Mouse (Mus musculus): ENCODE measurements around the gene Zfp697.

The Zfp697 gene

DNA sequence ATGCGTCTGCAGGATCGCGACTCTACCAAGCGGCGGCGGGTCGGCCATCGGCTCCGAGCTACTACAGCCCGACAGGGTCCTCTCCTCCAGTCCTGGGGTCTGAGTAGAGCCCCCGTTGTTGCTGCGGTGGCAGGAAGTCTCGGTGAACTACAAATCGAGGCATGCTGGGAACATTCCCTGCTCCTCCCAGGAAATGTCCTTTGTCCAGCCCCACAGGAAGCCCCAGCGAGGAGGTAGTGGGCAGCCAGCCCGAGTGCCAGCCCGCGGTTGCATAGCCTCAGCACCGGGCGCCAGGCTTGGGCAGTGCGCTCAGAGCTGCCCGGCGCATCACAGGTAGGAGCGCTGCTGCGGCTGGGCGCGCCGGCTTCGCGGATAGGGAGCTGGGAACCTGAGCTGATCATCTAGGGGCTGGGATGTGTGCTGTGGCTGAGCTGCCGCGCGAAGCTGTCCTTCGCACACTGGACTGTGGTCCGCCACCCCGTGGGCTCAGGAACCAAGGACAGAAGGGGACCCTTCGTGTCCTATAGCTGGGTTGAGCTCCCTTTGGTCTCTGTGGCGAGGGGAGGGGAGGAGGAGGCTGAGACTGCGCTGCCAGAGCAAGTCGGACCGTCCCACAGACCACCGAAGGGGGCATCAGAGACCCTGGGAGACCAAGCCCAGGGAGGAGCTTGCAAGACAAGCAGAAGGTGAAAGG, at the start of gene Zfp697:
Zfp697 (plus strand) TSS at position 216 of the 694 bp plus-strand sequence.
- DNase-seq (ENCODE audit: low spot score): peak; percentile 79

DNA sequence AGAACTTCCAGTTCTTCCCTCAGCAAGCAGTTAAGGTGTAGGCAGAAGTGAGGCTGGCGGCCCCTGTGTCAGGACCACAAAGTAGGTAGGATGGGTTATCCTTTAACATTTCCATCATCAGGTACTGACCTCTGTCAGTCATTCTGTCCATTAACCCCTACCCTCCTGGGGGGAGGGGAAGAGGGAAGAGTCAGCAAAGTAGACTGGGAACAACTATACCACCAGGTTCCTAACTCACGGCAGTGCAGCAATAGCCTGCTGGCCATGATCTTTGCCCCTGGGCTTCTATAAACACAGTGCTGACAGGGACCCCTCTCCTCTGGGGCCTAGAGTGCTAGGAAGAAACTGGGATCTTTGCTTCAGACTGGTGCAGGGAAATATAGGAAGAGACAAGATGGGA, 48.3 kb upstream of the Zfp697 start:
- DNase-seq (ENCODE audit: low spot score): peak; percentile 90

DNA sequence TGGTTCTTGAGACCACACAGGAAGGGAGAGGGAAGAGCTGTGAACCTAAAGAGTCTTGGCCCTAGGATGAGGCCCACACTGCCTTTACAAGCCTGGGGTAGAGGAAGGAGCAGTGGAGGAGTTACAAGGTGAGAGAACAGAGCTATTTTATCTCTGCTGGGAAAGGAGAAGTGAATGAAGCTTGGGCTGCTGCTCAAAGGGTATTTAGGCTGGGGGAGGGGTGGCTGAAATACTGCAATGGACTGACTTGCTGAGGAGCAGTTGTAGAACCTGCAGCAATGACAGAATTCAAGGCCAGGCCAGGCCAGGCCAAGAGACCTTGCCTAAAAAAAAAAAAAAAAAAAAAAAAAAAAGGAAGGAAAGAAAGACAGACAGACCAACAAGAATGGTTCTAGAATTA, 46.9 kb upstream of the Zfp697 start:
- no peak for DNase-seq (ENCODE audit: low spot score)

DNA sequence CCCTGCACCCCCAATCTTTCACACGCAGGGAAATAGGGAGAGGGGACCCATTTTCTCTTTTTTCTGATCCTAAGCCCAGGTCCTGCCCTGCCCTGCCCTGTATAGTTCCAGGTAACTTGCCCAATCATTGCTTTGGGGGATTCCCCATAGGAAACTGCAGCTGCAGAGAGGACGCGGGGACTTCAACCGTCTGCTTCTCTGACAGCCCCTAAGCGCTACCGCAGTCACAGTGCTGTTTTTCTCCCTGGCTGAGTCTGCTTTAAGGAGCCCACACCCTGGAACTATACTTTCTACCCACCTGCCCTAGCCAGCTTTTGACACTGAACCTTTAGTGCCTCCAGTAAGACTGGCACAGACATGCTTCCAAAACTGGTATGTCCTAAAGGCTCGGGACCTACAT, 46.4 kb upstream of the Zfp697 start:
- no peak for DNase-seq (ENCODE audit: low spot score)

DNA sequence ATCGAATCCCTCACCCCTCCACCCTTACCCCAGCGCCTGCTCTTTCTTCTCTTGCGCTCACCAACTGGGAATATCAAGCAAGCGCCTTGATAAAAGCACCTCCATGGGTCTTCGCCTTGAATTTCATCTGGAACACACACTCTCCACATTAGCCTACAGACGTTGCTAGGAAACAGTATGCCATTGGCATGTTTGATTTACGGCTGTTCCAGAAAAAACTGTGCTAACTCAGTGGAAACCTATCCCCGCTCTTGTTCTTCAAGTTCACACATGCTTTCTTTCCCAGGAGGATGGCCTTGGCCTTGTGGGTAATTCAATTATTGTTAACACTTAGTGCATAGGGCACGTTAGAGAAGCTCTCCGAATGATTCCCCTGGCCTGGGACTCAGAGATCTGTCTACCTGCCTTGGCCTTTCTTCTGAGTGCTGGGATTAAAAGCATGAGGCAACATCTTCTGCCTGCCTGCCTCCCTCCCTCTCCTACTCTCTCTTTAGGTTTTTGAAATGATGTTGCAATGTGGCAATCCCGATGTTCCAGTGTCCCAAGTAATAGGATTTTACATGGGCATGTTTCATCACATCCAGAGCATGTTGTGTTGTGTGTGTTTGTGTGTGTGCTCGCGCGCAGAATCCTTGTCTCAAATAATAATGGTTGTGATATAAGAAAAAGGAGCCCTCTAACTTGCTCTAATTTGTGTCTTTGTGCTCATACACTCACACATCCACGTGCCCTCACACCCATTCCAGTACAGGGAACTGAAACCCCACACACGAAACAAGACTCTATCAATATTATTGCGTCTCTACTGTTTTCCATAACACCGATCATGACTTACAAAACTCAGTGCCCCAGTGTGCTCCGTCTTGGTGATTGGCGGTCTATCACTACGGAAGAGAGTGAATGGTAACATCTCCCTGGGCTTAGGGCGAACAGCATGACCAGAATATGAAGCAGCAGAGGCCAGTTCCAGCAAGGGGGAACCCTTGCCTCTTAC, 45.3 kb upstream of the Zfp697 start:
- DNase-seq (ENCODE audit: low spot score): no peak

DNA sequence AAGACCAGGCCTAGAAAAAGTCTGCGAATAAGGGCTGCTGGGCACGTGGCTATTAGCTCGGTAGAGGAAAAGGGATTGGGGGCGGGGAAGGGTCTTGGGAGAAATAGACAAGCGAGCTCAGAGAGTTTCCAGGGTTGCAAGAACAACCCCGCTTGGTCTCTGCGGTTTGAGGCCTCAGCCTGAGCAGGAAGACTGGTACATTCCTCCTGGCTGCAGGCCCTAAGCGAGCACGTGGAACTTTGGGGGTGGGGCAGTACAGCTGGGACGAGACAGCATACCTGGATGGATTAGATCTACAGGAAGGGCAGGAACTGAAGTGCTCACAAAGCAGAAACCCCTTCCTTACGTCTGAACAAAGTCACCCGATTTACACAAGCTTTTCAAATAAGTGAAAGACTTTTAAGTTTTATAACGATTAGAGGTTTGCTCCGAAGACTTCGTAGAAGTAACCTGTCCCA, 43.6 kb upstream of the Zfp697 start:
- DNase-seq (ENCODE audit: low spot score): peak; percentile 83

DNA sequence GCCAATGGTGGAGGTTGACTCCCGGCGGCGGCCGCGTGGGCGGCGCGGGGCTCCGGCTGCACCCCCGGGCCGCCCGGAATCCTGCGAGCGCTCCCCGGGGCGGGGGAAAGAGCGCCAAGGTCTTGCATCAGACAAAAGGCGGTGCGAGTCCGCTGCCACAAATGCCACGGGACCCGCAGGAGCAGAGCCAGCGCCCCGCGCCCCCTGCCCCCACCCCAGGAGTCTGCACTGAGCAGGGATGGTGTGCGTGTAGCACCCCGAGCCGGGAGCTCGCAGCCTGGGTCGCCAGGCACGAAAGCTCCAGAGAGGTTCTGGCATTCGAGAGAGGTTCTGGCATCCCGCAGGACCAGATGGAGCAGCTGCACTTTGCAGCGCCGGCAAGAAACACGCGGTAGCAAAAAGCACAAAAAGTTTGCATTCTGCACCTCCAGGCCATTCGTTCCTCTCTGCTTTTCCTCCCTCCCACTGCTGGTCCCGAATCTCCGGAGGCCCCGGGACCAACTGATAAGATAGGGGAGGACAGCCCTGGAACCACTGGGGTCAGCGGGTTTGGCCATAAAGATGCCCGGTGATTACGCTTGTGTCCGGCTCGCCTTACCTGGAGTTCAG, 43.1 kb upstream of the Zfp697 start:
- peak; percentile 75 for DNase-seq (ENCODE audit: low spot score)

DNA sequence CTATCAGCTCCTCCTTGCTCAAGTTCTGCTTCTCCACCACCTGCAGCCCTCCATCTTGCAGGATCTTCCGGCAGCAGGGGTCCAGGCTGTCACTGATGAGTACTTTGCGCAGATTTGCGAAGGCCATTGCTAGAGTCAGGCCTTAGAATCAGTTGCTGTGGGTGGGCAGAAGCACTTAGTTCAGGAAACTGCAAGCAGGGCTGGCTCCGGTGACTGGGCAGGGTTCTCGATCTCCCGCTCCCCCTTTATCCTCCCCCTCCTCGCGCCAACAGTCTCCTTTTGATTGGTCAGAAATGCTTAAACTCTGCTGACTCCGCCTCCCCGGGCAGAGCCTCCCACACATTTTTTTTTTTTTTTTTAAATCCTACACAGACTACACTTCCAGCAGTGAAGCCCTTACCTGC, 42.6 kb upstream of the Zfp697 start, which contains the start of gene Phgdh:
Phgdh (minus strand) TSS at position 285 of the 404 bp plus-strand sequence.
- peak; percentile 93 for DNase-seq (ENCODE audit: low spot score)

DNA sequence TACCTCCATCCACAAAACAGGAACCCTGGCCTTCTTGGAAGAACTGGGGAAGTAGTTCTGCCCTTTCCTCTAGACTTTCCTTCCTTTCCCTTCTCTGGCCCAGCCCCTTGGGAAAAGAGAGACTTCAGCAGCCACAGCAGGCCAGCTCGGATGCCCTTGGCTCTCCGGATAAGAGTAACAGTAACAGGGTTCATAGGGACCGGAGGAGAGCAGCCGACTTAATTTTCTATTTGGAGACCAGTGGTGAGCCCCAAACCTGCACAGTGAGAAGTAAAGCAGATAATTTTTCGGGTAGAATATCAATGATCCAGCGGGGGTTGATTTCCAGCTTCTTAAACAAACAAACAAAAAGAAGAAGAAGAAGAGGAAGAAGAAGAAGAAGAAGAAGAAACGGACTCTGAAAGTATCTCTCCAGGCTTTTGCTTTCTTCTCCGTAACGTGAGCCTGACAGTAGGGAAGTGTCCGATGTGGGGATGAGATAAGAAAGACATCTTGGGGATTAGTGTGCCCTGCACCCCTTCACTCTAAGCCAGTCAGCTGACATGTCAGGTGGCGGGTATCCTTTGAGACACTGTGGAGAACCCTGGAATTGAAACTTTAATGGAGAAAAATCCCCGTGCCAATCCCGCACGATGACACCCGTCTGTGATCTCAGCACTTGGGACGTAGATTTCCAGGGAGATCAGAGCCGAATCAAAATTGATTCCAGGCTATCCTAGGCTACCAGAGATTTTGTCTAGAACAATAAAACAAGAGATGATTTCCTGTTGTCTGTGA, 41.3 kb upstream of the Zfp697 start:
- no peak for DNase-seq (ENCODE audit: low spot score)

DNA sequence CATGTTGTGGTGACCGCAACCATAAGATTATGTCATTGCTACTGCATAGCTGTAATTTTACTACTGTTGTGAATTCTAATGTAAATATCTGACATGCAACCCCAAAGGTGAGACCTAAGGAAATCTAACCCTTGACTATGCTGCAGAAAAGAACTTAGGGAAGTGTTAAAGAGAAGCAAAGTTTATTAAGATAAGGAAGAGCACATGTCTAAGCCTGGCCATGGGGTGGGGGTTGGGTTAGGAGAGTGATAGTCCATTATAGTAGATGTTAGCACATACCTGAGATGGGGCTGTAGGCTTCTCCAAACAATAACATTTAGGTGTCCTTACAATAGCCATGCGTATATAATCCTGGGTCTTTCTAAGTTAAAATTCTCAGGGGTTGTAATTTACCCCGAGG, 39.0 kb upstream of the Zfp697 start:
- DNase-seq (ENCODE audit: low spot score): no peak

DNA sequence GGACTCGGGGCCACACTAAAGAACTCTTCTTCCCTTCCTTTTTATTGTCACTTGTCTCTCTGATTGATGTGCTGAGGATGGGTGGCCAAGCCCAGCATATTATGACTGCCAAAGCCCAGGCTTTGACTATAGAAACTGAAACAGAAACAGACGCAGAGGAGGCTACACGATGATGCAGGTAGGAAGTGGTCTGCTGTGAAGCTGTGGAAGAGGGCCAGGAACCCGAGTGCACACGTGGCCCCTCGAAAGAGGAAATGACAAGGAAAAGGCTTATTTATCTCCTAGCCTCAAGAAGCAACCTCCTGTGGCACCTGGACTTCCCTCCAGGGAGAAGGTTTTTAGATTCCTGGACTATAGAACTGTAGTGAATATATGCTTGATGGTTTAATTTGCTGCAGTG, 34.2 kb upstream of the Zfp697 start:
- DNase-seq (ENCODE audit: low spot score): no peak

DNA sequence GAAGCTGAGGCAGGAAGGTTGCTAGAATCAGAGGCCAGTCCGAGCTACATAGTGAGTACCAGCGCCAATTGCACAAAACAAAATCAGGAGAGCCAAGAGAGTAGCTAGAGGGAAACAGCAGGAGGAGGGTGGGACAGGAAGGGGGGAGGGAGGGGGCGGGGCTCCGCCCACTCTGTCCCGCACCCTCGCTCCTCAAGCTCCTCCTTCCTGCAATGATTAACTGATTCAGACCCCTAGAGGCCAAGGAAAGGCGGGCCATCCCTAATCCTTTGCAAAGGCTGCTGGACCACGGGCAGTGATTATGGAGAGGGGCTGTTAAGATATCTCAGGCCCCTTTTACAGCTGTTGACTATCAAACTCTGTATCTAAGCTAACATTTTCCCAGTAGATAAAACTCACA, 33.6 kb upstream of the Zfp697 start:
- peak; percentile 80 for DNase-seq (ENCODE audit: low spot score)

DNA sequence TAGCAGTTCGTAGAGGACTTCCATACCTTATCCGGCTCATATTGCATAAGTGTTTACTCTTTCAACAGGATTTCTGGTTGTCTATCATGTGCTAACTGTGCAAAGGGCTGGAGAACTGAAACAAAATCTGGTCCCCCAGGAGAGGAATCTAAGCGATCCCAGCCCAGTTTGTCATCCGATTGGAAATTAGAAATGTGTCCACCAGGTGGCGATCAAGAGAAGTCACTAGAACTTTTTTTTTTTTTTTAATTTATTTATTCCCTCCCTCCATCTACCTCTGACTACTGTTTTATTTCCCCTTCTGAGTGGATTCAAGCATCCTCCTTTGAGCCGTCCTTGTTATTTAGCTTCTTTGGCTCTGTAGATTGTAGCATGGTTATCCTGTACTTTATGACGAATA, 28.4 kb upstream of the Zfp697 start:
- DNase-seq (ENCODE audit: low spot score): no peak

DNA sequence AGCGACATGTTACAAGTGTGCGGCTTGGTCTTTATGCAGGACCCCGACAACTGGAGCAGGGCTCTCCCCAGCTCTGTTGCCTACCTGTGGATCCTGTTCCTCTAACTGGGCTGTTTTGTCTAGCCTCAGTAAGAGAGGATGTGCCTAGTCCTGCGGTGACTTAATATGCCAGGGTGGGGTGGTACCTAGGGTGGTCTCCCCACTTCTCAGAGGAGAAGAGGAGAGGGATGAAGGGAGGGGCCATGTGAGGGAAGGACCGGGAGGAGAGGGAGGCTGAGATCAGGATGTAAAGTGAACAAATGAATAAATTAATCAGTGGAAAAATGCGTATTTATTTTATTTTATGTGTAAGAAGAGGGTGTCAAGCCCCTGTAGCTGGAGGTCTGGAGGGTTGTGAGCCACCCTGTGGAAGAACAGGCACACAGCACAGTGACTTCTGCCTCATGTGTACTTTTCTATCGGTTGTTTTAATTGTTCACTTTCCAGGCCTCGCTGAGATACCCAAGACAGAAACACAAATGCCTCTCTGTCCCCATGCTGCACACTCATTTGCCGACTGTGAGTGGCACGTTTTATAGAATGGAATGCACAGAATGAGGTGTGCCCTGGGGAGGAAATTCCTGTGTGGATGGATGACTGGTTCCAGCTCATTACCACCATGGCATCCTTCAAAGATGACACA, 26.8 kb upstream of the Zfp697 start:
- no peak for DNase-seq (ENCODE audit: low spot score)

DNA sequence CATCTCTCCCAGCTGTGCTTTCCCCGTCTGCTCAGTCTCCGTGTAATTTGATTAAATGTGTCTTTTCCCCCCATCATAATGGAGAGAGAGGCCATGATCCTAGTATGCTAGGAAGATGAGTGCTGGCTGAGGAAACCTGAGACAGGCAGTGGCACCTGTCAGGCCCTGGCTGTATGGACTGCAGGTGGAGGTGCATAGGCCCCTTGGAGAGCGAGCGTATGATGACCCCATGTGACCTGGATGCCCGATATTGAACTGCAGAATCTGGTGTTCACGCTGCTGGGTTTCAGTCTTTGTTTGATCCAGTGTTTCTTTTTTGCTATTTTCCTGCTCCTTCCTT, 26.3 kb upstream of the Zfp697 start:
- no peak for DNase-seq (ENCODE audit: low spot score)

DNA sequence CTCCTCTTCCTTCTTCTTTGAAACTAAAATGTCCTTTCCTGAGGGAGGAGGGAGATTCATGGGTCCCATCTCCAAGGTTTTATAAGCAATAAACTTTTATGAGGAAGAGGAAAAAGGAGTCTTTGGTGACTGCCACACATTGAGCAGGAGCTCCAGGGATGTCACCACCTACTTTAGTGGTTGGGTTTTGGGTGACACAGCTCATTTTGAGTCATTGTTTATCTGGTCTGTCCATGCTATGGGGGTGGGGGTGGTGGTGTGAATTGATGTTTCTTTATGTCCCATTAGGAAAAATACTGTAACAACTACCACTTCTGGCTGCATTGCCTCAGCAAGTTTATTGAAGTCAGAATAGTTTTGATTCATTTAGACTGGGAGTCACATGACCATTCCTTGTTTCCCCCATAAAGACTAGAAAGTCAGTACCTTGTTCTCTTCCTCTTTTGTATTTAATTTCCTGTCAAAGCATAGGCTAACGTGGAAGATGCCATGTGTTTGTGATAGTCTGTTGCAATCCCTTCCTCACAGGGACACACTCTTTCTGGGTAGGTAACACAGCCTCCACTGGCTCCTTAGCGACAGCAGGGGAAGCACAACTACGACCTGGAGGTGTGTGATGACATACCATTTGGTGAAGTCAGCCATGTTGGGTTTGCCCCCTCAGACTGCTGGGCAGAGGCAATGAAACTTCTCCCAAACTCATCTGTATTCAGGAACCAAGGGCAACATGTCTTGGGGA, 25.5 kb upstream of the Zfp697 start:
- DNase-seq (ENCODE audit: low spot score): no peak

DNA sequence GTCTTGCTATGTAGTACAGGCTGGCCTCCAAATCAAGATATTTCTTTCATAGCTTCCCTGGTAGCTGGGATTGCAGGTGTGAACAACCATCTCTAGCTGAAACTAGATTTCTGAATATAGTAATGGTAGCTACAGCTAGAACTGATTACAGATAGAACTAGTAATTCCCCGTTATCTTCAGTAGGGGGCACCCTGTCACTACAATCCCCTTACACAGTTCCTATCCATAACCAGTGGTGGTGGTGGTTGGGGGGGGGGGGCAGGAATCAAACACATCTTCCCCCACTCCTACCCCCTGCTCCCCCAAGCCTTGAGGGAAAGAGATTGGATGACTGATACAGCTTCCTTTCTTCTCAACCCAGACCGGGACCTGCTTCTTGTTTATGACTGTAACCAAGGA, 19.5 kb upstream of the Zfp697 start:
- DNase-seq (ENCODE audit: low spot score): no peak

DNA sequence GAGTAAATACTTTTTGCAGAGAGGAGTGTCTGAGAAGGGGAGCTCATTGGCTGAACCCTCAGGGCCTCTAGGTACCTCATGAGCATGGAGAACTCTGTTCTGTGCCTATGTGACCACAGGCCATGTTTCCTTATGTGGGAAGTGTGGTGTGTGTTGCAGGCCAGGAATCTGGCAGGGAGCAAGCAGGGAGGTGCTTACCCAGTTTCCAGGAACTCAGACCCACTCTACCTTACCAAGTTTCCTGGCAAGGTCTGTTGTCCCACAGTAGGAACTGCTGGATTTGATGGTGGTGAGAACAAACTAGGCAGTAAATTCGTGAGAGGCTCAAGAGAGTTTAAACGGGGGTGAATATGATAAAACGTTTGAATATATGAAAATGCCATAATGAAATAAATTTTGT, 16.2 kb upstream of the Zfp697 start:
- DNase-seq (ENCODE audit: low spot score): no peak

DNA sequence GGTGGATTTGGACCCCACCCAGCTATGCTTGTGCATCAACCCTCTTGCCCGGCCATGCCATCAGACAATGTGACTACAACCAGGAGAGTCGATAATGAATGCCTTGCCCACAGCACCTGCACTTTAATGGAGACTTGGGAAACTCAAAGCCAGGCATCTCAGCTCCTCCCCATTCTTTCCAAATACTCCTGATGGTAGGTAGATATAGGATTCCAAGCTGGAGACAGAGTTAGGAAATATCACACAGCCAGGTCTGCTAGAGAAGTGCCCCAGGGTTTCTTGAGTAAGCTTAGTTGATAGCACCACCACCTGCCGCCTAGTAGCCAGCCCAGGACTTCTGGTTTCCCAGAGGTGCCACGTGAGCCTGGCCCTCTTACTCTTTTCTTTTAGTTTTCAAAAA, 15.4 kb upstream of the Zfp697 start:
- DNase-seq (ENCODE audit: low spot score): no peak

DNA sequence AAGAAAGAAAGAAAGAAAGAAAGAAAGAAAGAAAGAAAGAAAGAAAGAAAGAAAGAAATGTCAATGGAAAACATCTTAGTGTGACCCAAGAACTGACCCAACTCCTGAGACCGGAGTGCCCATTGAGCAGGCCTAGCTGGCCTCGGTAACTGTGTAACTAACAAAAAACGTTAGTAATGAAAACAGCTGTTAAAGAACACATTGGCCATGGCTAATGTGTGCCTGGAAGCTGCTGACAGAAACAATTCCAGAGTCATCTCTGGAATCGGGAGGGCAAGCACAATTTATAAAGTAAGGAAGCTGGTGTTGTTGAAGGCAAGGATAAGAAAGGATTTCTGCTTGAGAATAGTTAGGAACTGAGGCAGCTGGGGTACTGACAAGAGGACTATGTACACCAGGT, 14.0 kb upstream of the Zfp697 start:
- no peak for DNase-seq (ENCODE audit: low spot score)

DNA sequence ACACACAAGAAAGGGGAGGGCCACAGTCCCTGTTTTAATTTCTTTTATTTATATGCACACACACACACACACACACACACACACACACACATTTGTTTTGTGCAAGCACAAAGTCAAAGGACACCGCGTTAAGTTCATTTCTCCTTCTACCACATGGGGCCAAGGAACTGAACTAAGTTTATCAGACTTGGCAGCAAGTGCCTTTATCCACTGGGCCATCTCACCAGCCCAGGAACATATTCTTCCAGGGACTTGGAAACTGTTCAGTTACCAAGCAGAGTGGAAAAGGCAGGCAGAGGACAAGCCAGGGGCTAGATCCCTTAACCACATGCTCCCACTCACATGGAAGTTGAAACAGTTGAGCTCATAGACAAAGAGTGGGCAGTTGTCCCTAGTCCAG, 13.5 kb upstream of the Zfp697 start:
- DNase-seq (ENCODE audit: low spot score): no peak

Measured in yolk sac, embryonic 10.5 days (tissue).